Mouse (Mus musculus): Measurements from ENCODE around the gene Trak1.
A peak's percentile ranks its signal among the peaks of the same experiment; 100 is the strongest.

Trak1 gene

DNA sequence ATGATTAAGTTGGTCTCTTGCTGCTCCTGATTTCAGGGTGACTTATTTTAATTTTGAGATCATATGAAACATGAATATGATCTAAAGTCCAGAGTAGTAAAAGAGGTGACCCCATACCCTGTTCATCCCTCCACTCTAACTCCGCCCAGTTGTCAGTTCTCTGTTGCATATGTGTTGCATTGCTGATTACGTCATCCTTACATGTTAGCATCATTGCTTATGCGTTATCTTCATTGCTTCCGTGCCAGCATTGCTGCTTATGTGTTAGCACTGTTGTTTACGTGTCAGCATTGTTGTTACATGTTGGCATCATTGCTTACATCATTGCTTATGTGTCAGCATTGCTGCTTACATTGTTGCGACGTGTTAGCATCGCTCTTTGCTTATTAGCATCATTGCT is 51.8 kb downstream of the Trak1 start:
- DNase-seq = no peak

DNA sequence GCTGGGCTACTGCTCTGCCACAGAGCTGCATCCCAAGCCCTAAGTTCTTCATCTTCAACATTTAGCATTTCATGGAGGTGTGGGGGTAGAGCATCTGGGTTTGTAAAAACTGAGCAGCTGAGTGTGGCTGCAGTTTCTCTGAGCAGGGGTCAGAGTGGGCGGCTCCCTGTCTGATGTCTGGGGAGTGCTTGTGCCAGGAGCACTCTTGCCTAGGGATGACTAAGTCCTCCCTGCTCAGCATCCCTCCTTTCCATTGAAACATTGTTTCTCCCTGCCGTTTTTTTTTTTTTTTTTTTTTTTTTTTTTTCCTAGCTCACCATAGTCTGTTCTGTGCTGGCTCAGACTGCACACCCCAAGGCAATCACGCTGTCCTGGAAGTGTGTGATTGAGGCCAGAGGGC is 53.3 kb downstream of the Trak1 start:
- DNase-seq = no peak

DNA sequence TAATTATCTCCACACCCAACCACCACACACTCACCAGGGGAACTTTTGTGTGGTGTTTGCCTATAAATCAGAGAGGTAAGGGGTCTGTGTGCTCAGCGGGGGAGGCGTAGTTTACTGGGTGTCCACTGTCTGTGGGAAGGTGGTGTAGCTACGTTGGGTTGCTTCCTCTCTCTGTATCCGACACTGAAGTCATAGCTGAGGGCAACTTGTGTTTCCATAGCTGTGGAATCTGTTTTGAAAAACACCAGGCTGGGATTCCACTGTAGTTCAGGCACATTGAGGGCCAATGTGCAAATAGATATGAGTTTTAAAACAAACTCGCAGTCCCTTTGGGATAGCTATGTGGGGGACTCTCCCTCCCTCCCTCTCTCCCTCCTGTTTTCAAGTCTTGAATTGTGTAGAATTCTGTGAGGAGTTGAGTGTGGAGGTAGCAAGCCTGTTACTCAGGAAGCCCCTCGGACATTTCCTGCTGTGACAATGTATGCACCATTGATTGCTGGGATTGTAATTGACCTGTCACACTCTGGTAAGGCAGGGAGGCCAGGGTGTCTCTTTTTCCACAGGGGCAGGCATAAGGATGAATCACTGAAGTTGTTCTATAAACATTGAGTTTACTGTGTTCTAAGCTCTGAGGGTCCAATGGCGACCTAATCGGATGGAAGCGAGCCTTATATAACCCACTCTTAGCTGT is 54.2 kb downstream of the Trak1 start:
- no peak for DNase-seq

DNA sequence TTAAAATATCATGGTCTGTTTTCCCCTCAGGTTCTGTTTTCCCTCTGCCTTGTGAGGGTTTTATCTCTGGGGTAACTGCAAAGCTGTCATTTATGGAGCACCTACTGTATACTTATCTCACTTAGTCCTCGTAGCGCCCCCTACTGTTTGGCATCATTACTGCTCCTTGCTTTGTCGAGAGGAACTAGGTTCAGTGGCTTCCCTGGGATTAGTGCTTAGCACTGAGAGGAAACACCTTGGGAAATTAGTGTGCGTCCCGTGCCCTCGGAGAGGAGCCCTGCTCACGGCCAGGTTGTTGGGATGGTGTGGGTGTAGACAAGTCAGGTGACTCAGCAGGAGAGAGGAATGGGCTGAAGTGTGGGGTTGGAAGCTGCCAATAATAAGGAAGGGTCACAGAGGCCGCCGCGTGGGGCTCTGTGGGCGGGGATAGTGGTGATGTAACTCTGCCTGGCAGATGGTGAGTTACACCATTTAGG is 54.9 kb downstream of the Trak1 start:
- peak; percentile 77 to 79 for DNase-seq

DNA sequence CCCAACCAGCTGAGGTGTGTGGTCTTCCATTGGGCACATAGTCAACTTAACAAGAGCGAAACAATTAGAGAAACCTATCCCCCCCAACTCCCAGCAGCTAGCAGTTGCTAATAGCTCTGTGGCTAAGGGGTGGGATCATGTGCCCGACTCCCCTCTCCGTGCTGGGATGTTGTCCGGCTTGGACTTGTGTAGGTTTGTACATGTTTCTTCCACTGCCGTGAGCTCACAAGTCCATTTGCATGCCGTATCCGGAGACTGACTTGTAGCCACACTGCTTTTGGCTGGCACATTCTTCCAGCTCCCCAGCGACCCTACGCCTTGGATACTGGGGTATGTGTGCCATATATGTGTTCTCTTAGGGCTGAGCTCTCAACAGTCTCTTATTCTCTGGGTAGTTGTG is 55.4 kb downstream of the Trak1 start:
- DNase-seq = no peak

DNA sequence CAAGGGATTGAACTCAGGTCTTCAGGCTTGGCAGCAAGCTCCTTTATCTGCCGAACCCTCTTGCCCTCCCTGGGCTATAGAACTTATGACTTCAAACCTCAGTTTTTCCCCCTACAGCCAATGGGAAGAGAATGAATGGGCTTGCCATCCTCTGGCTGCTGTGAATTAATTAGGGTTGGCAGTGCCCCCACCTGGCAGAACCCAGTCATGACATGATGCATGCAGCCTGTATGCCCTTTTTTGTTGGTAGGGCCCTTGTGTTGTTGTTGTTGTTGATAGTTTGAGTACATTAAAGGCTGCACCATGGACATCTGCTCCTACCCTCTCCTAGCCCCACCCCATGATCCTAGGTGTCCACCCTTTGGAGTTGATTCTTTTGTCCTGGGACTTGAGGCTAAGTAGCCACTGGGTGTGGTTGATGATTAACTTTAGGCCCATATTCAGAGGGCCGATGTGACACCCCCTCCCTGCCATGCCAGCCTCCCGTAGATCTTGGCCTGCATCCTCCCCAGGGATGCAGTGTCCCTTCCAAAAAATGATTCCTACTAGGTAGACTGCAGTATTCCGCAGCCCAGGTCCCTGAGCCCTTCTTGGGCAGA is 57.6 kb downstream of the Trak1 start:
- peak; percentile 80 to 83 for DNase-seq

DNA sequence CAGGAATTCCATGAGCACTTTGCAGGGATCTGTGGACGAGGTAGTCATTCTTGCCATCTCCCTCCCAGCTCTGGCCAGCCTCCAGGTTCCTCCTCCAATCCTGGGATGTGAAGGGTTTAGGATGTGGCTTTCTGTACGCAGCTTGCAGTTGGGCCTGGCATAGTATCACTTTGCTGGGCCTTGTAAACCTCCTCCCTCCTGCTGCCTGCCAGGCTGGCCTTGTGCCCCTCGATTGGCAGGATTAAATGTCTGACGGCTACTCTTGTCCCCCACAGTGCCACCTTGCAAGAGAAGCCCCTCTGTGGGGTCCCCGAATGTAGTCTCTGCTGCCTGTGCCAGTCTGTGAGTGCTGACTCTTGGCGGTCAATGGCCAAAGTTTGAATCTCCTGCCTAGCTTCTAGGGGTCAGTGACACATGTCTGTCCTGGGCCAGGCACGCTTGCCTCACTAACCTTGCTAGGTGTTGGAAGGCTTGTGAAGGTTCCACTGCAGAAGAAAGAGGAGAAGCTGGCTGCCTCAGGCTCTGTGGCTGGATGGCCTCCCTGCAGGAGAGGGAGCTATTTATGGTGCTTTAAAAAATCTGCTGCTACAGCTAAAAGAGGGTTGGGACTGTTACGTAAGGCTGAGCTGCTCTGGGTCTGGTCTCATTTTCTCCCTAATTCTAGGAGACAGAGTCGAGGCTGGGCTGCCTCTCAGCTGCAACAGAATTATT is 58.3 kb downstream of the Trak1 start:
- DNase-seq = no peak

DNA sequence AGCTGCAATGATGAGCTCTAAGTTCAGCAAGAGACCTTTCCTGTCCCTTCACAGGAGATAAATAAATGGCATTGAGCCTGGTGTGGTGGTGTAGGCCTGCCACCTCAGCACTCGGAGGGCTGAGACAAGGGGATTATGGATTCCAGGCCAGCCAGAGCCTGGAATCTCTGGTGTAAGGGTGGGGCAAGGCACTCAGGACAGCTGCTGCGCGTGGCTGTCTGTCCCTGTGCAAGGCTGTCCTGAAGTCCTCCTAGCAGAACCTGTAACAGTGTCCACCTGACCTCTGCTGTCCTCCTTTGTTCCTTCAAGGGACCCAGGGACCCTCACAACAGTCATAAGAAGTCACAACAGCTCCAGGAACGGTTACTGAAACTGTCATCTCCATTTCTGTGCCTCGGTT is 59.8 kb downstream of the Trak1 start:
- no peak for DNase-seq

DNA sequence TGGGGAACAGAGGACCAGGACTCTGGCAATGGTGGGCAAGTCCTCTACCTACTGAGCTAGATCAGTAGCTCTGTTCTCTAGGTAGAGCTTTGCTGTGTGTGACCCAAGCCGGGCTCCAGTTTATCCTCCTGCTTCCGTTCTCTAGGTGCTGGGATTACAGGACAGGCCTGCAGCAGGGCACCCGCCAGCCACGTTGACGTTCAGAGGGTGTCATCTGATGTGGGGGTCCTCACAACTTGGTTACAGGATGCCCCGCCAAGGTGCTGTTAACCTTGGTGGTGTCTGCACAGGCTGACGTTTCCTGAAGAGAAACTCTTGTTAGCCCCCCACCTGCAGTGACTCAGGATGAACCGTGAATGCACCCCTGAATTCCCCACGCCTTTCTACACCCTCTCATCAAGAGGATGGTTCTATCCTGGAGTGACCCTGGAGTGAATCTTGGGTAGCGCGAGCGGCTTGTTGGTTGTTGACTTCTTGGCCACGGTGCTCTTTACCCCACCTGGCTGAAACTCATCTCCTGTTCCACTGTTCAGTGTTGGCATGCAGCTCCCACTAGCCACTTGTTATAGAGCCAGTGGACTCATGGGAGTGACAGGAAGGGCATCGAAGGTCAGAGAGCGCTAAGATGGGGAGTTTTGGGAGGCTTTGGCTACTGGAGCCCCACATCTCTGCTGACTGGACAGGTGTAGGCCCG is 60.4 kb downstream of the Trak1 start:
- no peak for DNase-seq

DNA sequence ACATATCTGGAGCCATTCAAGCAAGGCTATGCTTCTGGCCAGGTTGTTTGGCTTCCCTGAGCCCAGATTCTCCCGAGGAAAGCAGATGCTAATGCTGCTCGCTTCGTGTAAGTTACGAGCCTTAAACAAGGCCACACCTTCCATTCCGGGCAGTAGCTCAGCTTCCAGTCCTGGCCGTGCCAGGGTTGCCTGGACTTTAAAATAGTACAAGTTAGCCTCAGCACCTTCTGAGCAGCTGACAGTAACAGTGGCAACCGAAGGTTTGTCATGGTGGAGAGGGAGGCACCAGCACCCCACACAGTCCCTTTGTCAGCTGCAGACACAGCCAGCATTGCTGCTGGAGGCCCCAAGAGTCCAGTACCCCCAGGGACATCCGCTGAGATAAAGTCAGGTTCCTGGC is 61.1 kb downstream of the Trak1 start:
- no peak for DNase-seq

DNA sequence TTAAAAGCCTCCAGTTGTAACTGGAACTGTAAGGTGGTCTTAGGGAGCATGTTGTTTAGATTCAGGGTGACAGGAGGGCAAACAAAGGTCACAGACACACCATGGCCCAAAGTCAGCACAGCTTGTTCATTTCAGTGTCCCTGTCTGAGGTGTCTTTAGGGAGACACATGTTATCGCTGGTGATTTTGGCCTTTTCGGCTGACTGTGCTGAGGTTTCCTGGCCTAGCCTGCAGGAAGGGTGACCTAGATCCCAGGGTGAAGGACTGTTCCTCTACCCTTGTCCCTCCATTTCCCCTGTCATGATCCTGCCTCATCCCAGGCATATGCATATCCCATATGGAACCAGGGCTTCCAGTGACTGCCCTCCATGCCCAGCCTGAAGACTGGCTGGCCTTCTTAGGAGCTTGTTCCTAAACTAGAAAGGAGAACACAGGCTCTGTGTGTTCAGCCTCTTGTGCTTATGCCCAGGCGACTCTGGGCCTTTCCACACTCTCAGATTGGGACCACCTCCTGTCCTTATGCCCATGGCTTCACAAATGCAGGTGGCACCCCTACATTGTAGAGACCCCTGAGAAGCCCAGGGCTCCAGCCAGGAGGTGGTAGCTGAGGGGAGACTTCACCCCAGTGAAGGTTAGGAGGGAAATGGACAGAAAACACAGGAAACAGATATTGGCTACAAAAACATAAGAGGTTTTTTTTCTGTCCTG is 62.1 kb downstream of the Trak1 start:
- DNase-seq = no peak

DNA sequence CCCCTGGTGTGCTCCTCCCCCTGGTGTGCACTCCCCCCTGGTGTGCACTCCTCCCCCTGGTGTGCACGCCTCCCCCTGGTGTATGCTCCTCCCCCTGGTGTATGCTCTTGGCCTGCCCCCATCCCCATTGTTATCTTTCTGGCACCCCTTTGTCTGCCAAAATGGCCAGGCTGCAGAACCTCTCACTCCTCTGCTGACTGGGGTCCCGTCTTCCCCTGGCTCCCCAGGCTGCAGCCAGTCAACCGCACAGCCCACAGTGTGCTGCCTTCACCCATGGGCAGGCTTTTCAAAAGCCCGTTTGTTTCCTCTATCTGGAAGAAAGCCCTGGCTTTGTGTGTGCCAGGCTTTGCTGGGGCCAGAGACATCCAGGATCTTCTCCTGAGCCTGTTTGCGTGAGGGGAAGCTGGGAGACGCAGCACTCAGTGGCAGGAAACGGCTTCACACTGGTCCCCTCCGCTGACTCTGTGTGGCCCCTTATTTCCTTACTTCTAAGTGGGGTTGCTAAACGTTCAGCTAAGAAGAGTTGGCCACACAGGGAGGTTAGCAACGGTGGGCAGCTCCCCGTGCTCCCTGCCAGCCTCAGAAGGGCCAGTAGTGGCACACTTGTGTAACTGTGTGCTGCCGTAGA is 63.1 kb downstream of the Trak1 start:
- DNase-seq = peak; percentile 43 to 46

DNA sequence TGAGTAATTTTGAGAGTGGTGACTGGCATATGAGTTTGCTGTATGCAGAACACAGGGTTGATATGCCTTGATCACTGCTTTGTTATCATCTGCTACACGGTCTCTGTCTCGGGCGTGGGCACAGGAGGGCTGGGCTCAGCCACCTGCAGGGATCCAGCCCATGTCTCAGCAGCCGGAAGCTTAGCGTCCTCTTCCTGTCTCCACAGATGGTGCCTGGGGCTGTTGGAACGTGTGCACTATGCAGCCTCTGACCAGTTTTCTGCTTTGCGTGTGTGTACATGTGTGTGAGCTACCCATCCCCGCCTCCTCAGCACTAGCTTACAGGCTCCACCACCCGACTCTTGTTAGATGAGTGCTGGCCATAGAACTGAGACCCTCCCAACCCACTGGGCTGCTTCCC is 63.7 kb downstream of the Trak1 start:
- DNase-seq = peak; percentile 51 to 53

DNA sequence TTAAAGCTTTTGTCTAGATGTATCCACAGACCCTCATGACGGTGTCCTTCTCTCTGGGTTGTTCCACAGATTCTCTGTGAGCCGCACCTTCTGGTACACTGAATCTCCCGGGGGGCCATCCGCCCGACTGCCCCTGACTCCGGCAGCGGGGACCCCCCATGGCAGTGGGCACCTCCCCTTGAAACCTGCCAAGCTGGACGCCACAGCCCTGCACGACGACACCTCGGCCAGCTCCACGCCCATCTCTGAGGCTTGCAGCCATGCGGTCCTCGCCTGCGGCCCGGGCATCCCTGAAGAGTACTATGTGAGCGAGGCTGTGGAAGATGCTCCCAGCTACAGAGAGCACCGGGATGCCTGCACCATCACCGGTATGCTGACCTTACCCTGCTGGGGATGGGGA is 66.6 kb downstream of the Trak1 start:
- no peak for DNase-seq

DNA sequence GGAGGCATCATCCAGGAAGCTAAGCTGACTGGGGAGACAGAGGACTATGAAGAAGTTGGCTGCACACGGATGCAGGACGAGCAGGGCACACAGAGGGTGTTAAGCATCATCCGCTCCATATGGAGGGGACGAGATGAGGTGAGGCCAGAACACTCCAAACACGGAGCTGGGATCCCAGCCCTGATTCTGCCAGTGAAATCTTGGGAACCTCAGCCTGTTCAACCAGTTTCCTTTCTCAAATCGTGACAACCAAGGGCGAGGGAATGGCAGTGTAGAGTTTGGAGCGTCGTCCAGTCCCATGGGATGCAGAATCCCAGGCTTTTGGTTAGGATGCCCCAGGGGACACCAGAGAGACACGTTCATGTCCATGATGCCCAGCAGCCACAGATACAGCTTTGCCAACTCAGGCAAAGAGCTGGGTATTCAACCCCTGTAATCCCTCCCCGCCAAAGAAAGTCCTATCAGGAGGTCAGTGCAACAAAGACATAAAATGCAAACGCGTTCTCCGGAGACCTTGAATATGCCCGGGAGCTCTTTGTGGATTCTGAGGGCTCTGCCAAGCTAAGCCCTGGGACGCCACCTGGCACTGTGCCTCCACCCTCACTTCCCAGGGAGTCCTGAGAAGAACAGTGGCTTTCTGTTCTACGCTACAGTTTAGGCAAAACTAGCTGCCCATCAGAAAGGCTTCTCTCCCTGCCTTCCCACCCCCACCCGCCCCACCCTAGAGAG is 69.0 kb downstream of the Trak1 start:
- DNase-seq = no peak

DNA sequence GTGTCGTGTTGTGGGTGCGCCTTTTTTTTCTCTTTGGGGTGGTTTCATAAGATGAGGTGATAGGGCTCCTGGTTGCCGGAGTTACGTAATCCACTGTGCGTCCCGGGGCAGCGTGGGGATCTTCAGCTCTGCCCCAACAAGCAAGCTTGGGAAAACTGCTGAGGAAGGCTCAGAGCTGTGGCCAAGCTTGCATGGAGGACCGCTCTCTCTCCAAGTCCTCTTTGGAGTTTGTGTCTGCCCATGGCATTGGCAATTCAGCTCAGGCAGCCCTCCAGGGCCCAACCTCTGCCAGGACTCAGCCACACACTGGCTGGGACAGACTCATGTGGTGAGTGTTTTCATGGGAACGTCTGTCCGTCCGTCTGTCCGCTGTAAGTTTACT is 69.6 kb downstream of the Trak1 start:
- DNase-seq = no peak

DNA sequence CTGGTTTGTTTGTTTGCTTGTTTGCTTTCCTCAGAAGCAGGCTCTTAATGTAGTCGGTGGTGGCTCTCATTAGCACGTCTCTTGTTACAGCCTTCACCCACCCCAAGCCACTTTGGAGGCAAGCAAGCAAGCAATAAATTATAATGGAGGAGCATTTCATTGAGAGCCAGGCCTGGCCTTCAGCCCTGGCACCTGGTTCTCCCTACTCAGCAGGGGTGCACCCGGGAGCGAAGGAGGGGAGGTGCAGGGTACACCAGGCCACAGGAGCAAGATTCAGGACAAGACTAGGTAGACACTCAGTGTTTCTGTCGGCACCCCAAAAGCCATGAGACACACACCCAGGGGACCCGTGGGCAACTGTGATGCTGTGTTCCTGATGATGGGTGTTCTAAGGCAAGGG is 72.3 kb downstream of the Trak1 start:
- DNase-seq = no peak

DNA sequence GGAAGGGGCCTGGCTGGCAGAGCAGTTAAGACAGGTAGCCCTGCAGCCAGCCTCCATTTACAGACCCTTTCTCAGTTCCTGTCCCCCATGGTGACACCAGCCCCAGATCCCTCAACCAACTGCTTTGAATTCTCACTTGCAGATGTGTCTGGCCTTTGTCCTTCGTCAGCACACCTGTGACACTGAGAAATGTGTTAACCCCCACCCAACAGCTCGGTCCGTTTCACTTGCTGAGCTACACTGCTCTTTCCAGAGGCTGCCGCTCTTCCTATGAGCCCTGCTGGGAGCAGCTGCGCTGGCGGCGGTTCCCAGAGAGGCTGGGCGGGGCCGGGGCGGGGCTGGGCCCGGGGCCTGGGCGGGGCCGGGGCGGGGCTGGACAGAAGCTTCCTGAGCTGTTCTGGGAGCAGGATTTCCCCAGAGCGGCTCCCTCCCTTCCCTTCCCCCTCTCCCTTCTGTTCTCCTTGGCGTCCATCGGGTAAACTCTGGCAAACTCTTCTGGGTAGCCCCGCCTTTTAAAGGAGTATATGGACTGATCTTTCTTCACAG is 74.1 kb downstream of the Trak1 start:
- peak in 1 of 2 experiments; percentile 26 for DNase-seq

DNA sequence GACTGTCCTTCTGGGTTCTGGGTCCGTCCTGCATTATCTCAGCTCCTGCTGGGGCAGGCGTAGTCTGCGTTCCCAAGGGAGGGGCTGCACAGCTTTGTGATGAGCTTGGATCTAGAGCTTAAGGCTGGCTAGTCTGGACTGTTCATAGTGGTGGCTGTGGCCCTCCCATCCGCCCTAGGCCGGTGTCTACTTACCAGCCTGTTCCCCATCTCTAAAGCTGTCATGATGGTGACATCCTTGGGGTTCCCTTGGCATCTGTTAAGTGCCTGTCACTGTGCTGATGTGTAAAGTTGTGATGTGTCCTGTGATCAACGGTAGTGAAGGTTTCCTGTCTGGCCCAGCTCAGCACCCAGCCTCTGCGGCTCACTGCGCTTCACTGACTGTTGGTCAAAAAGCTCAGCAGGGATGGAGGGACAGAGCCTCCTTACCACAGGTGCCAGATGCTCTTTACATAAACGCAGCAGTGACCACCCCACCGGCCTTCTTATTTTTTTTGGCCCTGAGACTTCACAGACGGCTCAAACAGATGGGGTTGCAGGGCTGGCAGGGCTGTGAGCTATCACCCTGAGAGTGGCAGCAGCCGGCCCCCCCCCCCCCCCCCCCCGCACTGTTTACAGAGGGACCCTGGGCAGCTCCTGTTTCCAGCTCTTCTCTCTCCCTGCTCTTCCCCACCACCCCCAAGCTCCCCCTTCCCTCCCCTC is 74.8 kb downstream of the Trak1 start:
- DNase-seq = peak; percentile 32 to 37

DNA sequence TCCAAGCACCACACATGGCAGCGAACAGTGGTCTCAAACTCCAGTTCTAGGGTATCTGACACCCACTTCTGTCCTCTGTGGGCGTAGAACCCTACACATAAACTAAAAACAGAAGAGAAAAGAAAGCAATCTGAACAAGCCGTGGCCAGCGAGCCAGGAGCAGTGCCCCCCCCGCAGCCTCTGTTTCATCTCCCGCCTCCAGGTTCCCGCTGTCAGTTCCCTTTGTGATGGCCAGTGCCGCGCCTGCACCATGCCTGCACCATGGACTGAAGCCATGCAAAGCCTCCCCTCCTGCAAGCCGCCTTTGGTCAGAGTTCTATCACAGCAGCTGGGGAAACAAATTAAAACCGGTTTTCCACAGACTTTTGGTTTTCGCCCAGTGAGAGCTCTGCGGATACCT is 75.8 kb downstream of the Trak1 start:
- no peak for DNase-seq

DNA sequence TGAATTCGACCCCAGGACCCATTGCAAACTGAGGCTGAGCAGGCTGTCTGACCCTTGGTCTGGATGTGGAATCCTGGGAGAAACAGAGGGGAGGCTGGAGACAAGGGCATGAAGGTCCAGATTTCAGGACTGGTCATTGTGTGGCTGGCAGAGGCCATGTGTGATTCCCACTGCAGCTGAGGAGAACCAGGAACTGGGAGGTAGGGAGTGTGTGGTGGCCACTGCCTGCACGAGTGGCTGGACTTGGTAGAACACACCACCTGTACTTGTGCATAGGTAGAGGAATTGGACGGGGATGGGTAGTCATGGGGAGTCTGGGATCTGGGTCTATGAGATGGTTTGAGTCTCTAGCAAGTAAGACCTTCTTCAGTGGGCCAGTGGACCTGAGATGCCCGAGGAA is 76.2 kb downstream of the Trak1 start:
- no peak for DNase-seq

Data from B cell, adult 2 months (primary cell).